In the genomic region with DNA sequence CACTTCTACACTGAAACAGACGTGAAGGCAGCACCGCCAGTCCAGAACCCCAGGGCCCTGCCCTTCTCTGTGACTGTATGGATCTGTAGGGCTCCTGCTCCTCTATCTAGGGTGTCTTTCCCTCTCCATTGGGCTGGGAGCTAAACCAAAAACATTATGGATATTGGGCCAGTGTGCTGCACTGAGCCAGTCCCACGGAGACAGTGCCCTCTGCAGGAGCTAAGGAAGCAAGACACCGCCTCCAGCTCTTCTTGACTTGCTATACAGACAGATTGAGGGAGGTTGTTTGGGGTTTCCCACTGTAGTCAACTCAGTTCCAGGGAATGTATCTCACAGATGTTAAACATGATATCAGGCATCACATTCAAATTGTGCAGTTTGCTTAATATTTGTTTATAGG, we compare ENCODE assay signal across 9 mouse cellular contexts. TPM values are rescaled to one million over a fixed set of nuclear protein-coding genes. Genes with fewer than 3 reads are reported as not detected.
A peak's percentile ranks its signal among the peaks of the same experiment; 100 is the strongest.
DNase-seq lines count a peak whose midpoint lies in the region; ATAC-seq and TF ChIP-seq lines count a peak whose summit lies in the region.
"Had no signal": no experiment of that assay in that cellular context is flagged by ENCODE, and none has a peak within 500 bp of the region (broad histone marks: within the 10 kb centered on the region; RNA-seq: fewer than 3 reads in every experiment).

No protein-coding gene starts in this region.

- no peaks in the 10 kb centered on the region for H3K9me3 ChIP-seq in embryonic facial prominence, embryonic 14.5 days (ENCODE audit: control insufficient read depth, low read length)
- H3K9me3 ChIP-seq: neural tube, embryonic 12.5 days had no signal

- no peaks in the 10 kb centered on the region for H3K36me3 ChIP-seq in heart, adult 2 months (ENCODE audit: control insufficient read depth, insufficient read depth, low read length)
- H3K36me3 ChIP-seq in embryonic facial prominence, embryonic 14.5 days (ENCODE audit: control insufficient read depth, insufficient read depth, low read length), result no peaks in the 10 kb centered on the region
- H3K36me3 ChIP-seq: neural tube, embryonic 12.5 days had no signal

- no peak for TF ChIP-seq POLR2A in heart, adult 2 months (IDR thresholded peaks at IDR 0.05; ENCODE audit: insufficient read depth, low read depth, low read length)

- TF ChIP-seq EP300 in heart, adult 2 months (IDR thresholded peaks at IDR 0.05; ENCODE audit: insufficient read depth, low read depth, low read length), result no peak

- no peak overlapping the region for H3K9ac ChIP-seq in heart, adult 2 months (ENCODE audit: low read depth, low read length)
- H3K9ac ChIP-seq in embryonic facial prominence, embryonic 14.5 days (ENCODE audit: low read depth, low read length), result no peak overlapping the region
- H3K9ac ChIP-seq: neural tube, embryonic 12.5 days had no signal

- no peaks in the 10 kb centered on the region for H3K27me3 ChIP-seq in heart, adult 2 months (ENCODE audit: control insufficient read depth, insufficient read depth, low read length)
- H3K27me3 ChIP-seq in embryonic facial prominence, embryonic 14.5 days (replicated peaks; ENCODE audit: control insufficient read depth, insufficient read depth, low read length), result no peaks in the 10 kb centered on the region
- H3K27me3 ChIP-seq: neural tube, embryonic 12.5 days had no signal

- no peaks in the 10 kb centered on the region for H3K4me1 ChIP-seq in heart, adult 2 months (ENCODE audit: control insufficient read depth, insufficient read depth, low read length)
- no peaks in the 10 kb centered on the region for H3K4me1 ChIP-seq in embryonic facial prominence, embryonic 14.5 days (ENCODE audit: control insufficient read depth, insufficient read depth, low read length)
- H3K4me1 ChIP-seq: neural tube, embryonic 12.5 days had no signal

- H3K27ac ChIP-seq in heart, adult 2 months, result no peak overlapping the region
- no peak overlapping the region for H3K27ac ChIP-seq in embryonic facial prominence, embryonic 14.5 days (replicated peaks; ENCODE audit: low read depth, low read length)
- H3K27ac ChIP-seq: neural tube, embryonic 12.5 days had no signal

- no peak overlapping the region for H3K4me3 ChIP-seq in heart, adult 2 months
- no peak overlapping the region for H3K4me3 ChIP-seq in embryonic facial prominence, embryonic 14.5 days (ENCODE audit: low read depth, low read length)
- H3K4me3 ChIP-seq: neural tube, embryonic 12.5 days had no signal

- H3K4me2 ChIP-seq in embryonic facial prominence, embryonic 14.5 days (ENCODE audit: low read depth, low read length), result no peak overlapping the region
- H3K4me2 ChIP-seq: neural tube, embryonic 12.5 days had no signal

- WGBS in heart, adult 2 months, result 61% methylated on average over 4 of the region's 4 CpGs
- WGBS in embryonic facial prominence, embryonic 14.5 days, result 49% methylated on average over 4 of the region's 4 CpGs

- 0 out of 2 replicates have a peak, but pooled peaks have one; percentile 47 for ATAC-seq in embryonic facial prominence, embryonic 14.5 days (ENCODE audit: low read depth)
- ATAC-seq in monocyte, adult 5-6 weeks (replicated peaks; ENCODE audit: insufficient number of reproducible peaks, low FRiP score, low TSS enrichment, poor library complexity, severe bottlenecking), result no peak
- no peak; the same call in 1 of the 2 replicates for ATAC-seq in erythroblast, adult 5-6 weeks (replicated peaks; ENCODE audit: low FRiP score, poor library complexity, severe bottlenecking)

- intact Hi-C loops in heart, adult 2 months (cut with DNase I), result no loop called here
- intact Hi-C loops in heart, postnatal 36 days (cut with DNase I), result no loop called here

- H3K79me2 ChIP-seq in heart, adult 2 months (replicated peaks; ENCODE audit: control insufficient read depth, insufficient read depth, low read length), result no peaks in the 10 kb centered on the region

- peak; percentile 58 for TF ChIP-seq CTCF in heart, adult 2 months (IDR thresholded peaks at IDR 0.05)

- DNase-seq in heart, adult 2 months, result no peak
- DNase-seq in heart, postnatal 36 days, result no peak
- peak; percentile 51 for DNase-seq in right cerebral cortex, adult 18-20 months
- DNase-seq in right cerebral cortex, postnatal 25 days, result no peak
- peak; percentile 45 for DNase-seq in embryonic facial prominence, embryonic 14.5 days (ENCODE audit: low spot score)
- DNase-seq in retina, embryonic 14.5 days (ENCODE audit: low spot score), result peak; percentile 60

RNA-seq across cellular contexts. Expression of gene Paqr5, which starts 24.1 kb away (rescaled TPM):
- total RNA-seq in heart, adult 2 months (2021), result not detected
- 0.20 and 0.76 TPM in 2 replicates for polyA plus RNA-seq in heart, adult 2 months (2012; rRNA removed)
- not detected for total RNA-seq in heart, postnatal 36 days (2021)
- polyA plus RNA-seq in embryonic facial prominence, embryonic 14.5 days (2014; fragmentation: Nextera tagmentation; extraction: Ambion mirVana), result 7.3 and 7.4 TPM in 2 replicates
- 0.49 to 0.76 TPM in 2 of 3 replicates, not detected in the other for total RNA-seq in monocyte, adult 5-6 weeks (2017)
- not detected in 2 replicates for total RNA-seq in erythroblast, adult 5-6 weeks (2015; ENCODE audit: low replicate concordance)
- total RNA-seq in erythroblast, adult 5-6 weeks (2017; ENCODE audit: low replicate concordance), result not detected in 2 replicates

Comparison
In these comparisons a context has a peak if more than half of its experiments do, and no peak if none do; other contexts are left out.
1. DNase-seq: peak in right cerebral cortex, adult 18-20 months (single experiment), embryonic facial prominence, embryonic 14.5 days (single experiment) and retina, embryonic 14.5 days (single experiment); none in heart, adult 2 months (0 of 2), heart, postnatal 36 days (0 of 2) and right cerebral cortex, postnatal 25 days (single experiment).